Mouse (Mus musculus) brain, adult 2 months (tissue): ENCODE data around the gene Scgb1c1.

ENCODE experiments used
- DNase-seq: peaks from one replicate; pipeline ENCODE4 v3.0.0; 2011; ENCODE audit warnings: low read depth, low spot score

The Scgb1c1 gene

GRCm38 (mm10) chr7:140840750-140841735 lies 4.3 kb upstream of the Scgb1c1 start:
- DNase-seq, result peak; percentile 55

DNA sequence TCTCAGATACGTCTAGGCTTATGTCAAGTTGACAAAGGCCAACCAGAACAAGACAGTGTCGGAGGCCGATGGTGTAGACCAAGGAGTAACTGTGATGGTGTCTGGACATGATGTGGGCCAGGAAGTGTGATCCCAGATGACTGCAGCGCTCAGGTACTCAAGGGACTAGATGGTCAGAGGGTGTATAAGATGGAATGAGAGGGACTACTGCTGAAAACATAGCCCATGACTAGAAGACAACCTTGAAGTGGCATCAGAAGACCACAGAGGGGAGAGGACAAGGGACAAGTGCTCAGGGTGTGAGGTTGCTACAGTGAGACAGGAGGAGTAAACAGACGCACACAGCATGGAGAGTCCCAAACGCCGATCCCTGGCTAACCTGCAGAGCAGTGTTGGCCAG lies 1.5 kb upstream of the Scgb1c1 start:
- no peak for DNase-seq

GRCm38 (mm10) chr7:140845683-140846082 lies 336 bp downstream of the Scgb1c1 start:
- DNase-seq, result no peak

DNA sequence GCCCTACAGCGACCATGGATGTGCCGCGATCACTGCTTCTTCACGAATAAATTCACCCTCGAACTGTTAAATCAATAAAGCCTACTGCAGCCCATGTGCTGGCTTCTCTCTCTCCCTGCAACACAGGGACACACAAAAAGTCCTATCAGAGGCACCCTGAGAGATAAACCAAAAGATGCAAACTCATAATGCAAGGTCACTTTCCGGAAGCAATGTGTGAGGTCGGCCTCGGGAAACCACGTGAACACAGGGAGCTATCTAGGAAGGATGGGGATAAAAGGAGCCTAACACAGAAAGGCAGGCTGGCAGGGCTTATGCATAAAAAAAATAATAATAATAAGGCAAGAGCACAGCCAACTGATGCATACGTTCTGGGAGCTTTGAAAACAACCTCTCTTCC lies 1.3 kb downstream of the Scgb1c1 start:
- DNase-seq, result no peak

- DNase-seq, result no peak
Measured at GRCm38 (mm10) chr7:140847755-140848580, 2.6 kb downstream of the Scgb1c1 start, which contains the start of gene Odf3. Gene Odf3 (plus strand): TSS chr7:140847805.

GRCm38 (mm10) chr7:140848591-140848990 lies 3.2 kb downstream of the Scgb1c1 start:
- DNase-seq, result no peak

DNA sequence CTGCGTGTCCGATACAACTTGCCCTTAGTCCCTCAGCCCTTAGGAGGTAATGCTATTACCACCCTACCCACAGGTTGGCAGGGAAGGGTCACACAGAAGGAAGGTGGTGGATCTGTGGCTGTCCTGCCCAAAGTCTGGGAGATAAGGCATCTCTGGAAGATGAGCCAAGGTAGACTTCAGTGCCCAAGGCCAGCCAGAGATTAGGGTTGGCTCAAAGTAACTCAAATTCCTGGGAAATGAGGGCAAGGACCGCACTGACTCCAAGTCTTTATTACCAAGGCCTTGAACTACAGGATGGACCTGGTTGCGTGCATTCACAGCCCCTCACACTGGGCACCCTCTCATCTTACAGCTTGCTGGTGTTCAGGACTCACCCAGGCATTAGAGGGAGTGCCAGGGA lies 6.6 kb downstream of the Scgb1c1 start:
- no peak for DNase-seq

DNA sequence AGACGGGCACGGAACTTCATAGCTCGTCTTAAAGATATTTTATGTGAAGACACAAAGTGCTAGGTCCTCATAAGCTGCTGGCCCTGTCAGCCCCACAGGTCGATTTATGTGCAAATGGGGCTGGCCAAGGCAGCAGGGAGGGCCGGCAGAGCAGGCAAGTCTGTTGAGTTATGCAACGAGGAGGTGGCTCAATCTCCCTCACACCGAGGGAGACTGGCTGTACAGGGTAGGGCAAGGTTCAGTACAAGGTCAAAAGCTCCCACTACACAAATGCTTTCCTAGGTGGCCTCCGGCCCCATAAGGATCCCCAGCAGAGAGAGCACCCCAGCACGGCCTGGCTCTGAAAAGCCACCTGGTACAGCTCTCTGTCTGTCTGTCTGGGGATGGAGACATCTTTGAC lies 8.0 kb downstream of the Scgb1c1 start:
- DNase-seq, result no peak

- no peak for DNase-seq
Measured at GRCm38 (mm10) chr7:140854483-140854882, 9.1 kb downstream of the Scgb1c1 start.

DNA sequence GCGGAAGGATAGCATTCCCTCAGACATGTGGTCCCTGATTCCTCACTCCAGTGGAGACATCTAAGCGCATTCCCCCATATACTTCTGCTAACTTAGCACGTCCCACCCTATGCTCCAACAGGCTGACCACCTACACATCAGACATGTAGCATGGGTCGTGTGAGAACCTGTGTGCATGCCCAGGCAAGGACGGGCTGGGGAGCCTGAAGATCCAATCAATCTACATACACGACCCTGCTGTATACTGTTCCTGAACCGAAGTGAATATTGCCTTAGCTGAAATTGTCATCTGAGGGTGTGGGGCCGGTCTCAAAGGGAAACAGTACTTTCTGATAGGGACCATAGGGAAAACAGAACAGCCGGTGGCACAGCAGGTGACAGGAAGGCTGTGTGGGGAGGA lies 9.8 kb downstream of the Scgb1c1 start:
- no peak for DNase-seq

DNA sequence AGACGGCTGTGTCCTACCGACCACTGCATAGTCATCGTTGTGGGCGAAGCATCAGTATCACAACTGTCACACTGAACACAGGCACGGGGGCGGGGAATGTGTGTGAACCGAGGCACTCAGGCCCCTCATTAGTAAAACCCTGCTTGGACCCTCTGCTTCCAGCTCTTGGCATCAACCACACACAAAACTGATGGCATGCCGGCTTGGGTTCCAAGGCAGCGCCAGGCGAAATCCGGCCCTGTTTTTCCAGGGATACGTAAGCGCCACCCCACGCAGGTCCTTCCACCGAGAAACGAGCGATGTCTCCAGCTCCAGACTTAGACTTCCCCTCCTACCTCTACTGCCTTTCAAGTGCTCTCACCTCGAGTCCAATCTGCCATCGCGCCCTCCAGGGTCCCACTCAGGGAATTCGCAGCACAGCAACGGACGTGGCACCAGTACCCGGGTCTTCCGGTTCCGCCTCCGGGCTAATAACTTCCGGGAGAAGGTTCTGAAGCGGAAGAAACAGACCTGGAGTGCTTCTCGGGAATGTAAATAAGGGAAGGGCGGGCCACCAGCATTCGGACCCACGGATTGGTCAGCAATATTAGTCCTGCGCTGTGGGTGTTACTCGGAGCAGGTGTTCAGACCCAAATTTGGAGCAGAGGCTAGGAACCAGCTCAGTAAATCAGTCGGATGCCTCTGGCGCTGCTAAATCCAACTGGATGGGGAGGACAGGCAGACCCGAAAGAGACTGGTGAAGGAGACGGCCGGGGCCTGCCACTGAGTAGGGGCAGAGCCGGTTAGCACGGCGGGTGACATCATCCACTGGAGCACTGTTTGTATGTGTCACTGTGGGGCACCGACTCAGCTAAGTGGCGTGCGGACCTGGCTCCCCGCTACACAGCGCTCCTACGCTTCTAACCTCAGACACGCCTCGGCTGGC lies 10.8 kb downstream of the Scgb1c1 start, which contains the start of gene Gm45785:
TSS of gene Gm45785 (minus strand) at position 472 of the 925 bp plus-strand sequence.
- DNase-seq, result peak; percentile 98

- DNase-seq, result peak; percentile 95
Measured at GRCm38 (mm10) chr7:140856785-140857549, 11.6 kb downstream of the Scgb1c1 start, which contains the start of gene Ric8a. Gene Ric8a (plus strand): TSS chr7:140856957.

- peak; percentile 42 for DNase-seq
Measured at GRCm38 (mm10) chr7:140857550-140858505, 12.5 kb downstream of the Scgb1c1 start, which contains the start of gene Bet1l. Gene Bet1l (minus strand): TSS chr7:140857577.

- DNase-seq, result no peak
Measured at GRCm38 (mm10) chr7:140858746-140859145, 13.4 kb downstream of the Scgb1c1 start.

DNA sequence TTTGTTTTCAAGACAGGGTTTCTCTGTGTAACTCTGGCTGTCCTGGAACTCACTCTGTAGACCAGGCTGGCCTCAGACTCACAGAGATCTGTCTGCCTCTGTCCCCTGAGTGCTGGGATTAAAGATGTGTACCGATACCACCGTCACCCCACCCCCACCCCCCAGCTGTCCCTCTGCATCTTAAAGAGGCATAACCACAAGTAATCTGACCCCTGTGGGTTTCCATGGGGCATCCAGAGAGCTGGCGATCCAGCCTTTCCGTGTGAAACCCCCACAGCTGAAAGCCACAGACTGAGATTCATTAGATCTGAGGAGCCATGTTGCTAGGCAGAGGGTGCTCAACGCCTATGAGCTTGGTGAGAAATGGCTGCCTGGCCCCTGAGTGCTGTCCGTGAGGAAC lies 14.7 kb downstream of the Scgb1c1 start:
- no peak for DNase-seq

DNA sequence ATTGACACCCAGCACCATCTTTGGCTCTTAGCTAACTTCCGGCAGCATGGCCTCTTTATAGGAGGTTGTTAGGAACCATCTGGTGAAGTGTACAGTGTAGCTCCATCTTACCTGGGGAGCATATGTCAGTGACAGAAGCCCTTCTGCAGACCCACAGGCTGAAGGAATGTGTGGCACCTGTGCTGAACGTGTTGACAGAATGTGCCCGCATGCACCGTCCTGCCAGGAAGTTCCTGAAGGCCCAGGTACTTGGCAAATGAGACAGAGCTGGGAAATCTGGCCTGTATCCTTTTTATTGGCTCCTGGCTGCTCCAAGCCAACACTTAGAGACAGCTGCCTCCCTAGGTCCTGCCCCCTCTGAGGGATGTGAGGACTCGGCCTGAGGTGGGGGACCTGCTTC lies 15.4 kb downstream of the Scgb1c1 start:
- DNase-seq, result no peak

- no peak for DNase-seq
Measured at GRCm38 (mm10) chr7:140864761-140865160, 19.4 kb downstream of the Scgb1c1 start.

DNA sequence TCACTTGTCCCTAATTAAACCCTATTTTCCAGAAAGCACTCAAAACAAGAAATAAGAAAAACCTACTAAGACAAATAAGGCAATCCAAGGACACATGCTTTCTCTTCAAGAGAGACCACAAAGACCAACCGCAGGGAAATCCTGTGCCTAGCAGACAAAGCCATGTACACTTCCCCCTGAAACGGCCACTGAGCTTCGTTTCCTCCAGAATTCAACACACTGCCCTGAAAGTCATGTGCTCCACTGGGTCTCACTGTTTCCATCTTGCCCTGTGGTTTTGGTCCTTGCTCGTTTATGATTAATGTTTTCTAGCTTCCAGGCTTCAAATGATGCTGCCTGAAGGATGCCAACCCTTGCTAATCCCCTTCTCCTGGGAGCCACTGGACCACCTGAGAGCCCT lies 28.9 kb downstream of the Scgb1c1 start:
- DNase-seq, result no peak

GRCm38 (mm10) chr7:140877364-140877763 lies 32.0 kb downstream of the Scgb1c1 start:
- DNase-seq, result no peak
